Mouse (Mus musculus): ENCODE data around the gene Tmc3.

The Tmc3 gene

DNA sequence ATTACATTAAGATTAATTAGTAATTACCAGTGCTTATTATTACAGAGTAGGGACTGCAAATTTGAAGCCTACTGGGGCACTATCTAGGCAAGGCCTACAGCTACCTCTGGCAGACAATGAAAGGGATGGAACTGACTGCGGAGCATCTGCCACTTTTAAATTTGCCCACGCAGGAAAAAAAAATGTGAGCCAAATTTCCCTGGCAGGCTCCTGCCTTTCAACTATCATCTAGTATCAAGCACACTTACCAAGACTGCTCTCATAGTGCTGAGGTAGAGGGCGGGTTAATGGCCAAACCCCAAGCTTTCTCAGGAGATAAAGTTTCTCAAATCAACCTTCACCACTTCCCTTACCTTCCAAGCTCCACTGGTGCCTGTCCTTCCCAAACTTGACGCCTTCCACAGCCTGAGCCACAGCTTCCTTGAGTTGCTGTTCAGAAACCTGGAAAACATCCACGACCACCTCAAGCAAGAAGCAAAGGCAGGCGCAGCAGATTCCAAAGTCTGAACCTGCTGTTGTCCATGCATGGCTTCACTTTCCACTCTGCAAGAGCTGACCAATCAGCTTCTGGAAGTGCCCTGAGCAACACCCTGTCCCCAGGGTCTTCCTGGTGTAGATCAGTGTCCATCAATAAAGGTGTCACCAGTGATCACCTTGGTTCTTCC is 78.1 kb downstream of the Tmc3 start:
- ATAC-seq (ENCODE audit: insufficient number of reproducible peaks, low FRiP score, low TSS enrichment) = 0 out of 2 replicates have a peak, but pooled peaks have one; percentile 45

DNA sequence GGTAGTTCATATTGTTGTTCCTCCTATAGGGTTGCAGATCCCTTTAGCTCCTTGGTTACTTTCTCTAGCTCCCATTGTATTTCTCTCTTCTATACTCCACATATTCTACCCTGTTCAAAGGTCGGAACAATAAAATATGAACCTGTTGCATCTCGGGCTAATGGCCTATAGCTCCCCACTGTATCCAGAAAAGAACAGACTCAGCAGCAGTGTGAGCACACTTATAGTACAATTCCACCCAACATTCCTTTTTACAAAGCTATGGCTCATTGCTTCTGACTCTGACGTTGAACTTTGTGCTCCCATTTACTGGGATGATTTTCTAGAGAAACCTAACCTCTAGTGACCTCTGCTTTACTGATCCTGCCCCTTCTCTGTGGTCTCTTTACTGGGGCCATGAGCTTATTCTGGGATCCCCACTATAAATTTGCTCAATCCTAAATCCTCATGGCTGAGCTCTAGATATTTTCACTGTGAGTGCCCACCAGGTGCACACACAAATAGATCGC is 81.4 kb downstream of the Tmc3 start:
- ATAC-seq (ENCODE audit: insufficient number of reproducible peaks, low FRiP score, low TSS enrichment) = no peak

DNA sequence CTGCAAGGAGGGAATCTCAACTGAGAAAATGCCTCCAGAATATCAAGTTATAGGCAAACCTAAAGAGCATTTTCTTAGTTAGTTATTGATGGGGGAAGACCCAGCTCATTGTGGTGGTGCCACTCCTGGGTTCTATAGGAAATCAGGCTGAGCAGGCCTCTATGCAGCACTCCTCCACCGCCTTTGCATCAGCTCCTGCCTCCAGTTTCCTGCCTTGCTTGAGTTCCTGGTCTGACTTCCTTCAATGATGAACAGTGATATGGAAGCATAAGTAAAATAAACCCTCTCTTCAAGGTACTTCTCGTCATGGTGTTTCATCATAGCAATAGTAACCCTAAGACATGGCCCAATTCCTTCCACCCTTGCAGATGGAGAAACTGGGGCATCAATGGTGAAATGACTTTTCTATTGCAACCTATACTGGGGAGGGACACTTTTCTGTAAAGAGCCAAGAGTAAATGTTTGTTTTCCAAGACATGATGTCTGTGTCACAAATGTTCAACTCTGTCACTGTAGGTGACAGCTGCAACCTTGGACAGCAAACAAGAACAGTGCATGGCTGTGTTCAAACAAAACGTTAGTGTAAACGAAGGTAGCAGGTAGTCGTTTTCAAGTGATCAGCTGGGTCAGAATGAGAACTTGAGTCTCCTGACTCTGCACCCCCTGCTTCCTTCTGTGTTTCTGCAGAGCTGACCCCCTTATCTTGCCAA is 83.4 kb downstream of the Tmc3 start:
- ATAC-seq (ENCODE audit: insufficient number of reproducible peaks, low FRiP score, low TSS enrichment) = no peak

DNA sequence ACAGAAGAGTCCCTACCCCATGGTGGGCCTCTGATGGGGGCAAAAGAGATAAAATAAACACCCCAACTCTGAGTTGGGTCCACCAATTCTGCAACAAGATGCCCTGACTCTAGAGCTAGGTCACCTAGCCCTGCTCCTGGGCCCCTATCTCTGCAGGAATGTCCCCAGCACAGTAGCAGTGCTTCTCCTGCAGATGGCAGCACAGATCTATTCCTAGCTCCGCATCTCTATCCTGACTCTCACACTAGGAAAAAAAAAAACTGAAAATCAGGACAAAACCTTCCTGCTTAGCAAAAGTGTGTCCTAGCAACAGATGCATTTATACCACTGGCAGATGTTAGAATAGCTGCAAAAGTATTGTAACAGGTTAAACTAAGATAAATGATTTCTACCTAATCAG is 84.0 kb downstream of the Tmc3 start:
- peak; percentile 70 for ATAC-seq (ENCODE audit: insufficient number of reproducible peaks, low FRiP score, low TSS enrichment)

DNA sequence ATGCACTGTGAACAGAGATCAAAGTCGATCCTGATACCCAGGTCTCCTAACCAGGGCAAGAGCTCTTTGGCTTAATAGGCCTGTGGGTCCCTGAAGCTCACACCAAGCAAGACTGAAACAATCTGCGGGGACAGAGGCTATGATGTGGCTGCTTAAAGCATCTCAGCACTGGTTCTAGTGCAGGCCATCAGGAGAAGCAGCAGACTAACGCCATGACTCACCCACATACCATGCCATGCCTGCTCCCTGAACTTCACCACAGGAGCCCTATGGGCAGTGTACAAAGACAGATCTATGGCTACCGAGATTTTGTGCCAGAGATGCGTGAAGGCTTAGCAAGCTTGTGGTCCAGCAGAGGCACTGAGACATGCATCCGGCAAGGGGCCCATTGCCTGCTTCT is 86.8 kb downstream of the Tmc3 start:
- no peak for ATAC-seq (ENCODE audit: insufficient number of reproducible peaks, low FRiP score, low TSS enrichment)
